27 mouse cellular contexts compared by ENCODE assay signal in the genomic region with DNA sequence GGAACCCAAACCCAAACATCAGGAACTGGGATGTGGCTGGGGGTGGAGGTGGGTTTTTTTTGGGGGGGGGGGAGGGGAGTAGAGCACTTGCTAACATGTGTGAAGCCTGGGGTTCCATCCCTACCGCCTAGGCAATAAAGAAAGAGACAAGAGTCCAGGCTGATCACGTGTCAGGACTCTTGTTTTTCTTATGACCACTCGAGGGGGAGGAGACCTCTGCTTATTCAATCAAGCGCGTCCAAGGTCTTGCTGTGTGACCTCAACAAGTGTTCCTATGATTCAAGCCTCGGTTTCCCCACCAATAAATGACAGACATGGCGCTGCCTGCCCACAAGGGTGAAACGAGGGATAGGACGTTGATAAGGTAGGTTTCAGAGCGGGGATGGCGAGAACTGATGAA. TPM values are rescaled to one million over a fixed set of nuclear protein-coding genes. Genes with fewer than 3 reads are reported as not detected.
DNase-seq lines count a peak whose midpoint lies in the region; ATAC-seq and TF ChIP-seq lines count a peak whose summit lies in the region.
"Had no signal": no experiment of that assay in that cellular context is flagged by ENCODE, and none has a peak within 500 bp of the region (broad histone marks: within the 10 kb centered on the region; RNA-seq: fewer than 3 reads in every experiment).

No protein-coding gene starts in this region.

- DNase-seq in kidney, adult 2 months, result peak; percentile 74
- peak; percentile 41 to 48 for DNase-seq in kidney, postnatal 25 days
- DNase-seq in kidney, postnatal 4 days, result no peak
- DNase-seq in lung, postnatal 25 days (ENCODE audit: low spot score), result no peak
- no peak for DNase-seq in CH12.LX (ENCODE audit: extremely low read depth)
- DNase-seq: adrenal gland, adult 8-10 months; adrenal gland, postnatal 25 days; B cell, adult 2 months; cerebellum, adult 11-12 months; cerebellum, adult 8-10 months; cerebellum, postnatal 10 days; cerebellum, postnatal 36 days; embryo, embryonic 11 days; gastrocnemius, postnatal 25 days; heart, adult 18-20 months had no signal

- 34% methylated on average over 11 of the region's 11 CpGs for WGBS in kidney, adult 2 months
- 43% methylated on average over 11 of the region's 11 CpGs for WGBS in kidney, embryonic 15.5 days
- 31% methylated on average over 11 of the region's 11 CpGs for WGBS in lung, embryonic 15.5 days
- 56% methylated on average over 11 of the region's 11 CpGs for WGBS in heart, embryonic 11.5 days (ENCODE audit: insufficient replicate concordance)

- H3K4me1 ChIP-seq in kidney, adult 2 months (ENCODE audit: control insufficient read depth, insufficient read depth, low read length), result no peaks in the 10 kb centered on the region; the same call in 1 of the 2 replicates
- H3K4me1 ChIP-seq in kidney, embryonic 15.5 days, result peaks cover 19% of the 10 kb centered on the region
- H3K4me1 ChIP-seq in lung, embryonic 15.5 days, result peaks cover 7% of the 10 kb centered on the region; the same call in 1 of the 2 replicates
- H3K4me1 ChIP-seq in CH12.LX (ENCODE audit: control insufficient read depth in 1 of 2, insufficient read depth in 2 of 2), result peaks cover 14 to 22% of the 10 kb centered on the region in 2 experiments
- 0 out of 2 replicates have a peak, but pooled peaks cover 3% of the 10 kb centered on the region for H3K4me1 ChIP-seq in heart, embryonic 11.5 days (ENCODE audit: control insufficient read depth, insufficient read depth, low read length)

- in situ Hi-C loops in CH12.LX (cut with MboI; ENCODE audit: low pct_ligation_motif_present, low pct_unique_long_range_greater_than_20kb, low sequenced_read_pairs), result no loop called here

- H3K27ac ChIP-seq in kidney, adult 2 months (ENCODE audit: insufficient read depth, low read depth, low read length), result peak overlapping the region; percentile 8; the same call in 1 of the 2 replicates
- no peak overlapping the region for H3K27ac ChIP-seq in kidney, embryonic 15.5 days
- H3K27ac ChIP-seq in lung, embryonic 15.5 days, result no peak overlapping the region
- no peak overlapping the region for H3K27ac ChIP-seq in CH12.LX (ENCODE audit: insufficient read depth, low read depth)
- H3K27ac ChIP-seq in heart, embryonic 11.5 days (ENCODE audit: low read depth, low read length), result no peak overlapping the region
- H3K27ac ChIP-seq: embryonic facial prominence, embryonic 10.5 days; embryonic facial prominence, embryonic 13.5 days; forebrain, embryonic 12.5 days; forebrain, embryonic 15.5 days; heart, embryonic 10.5 days; hindbrain, embryonic 12.5 days; hindbrain, embryonic 15.5 days had no signal

- no peaks in the 10 kb centered on the region for H3K9me3 ChIP-seq in kidney, embryonic 15.5 days (replicated peaks)
- no peaks in the 10 kb centered on the region for H3K9me3 ChIP-seq in lung, embryonic 15.5 days
- peaks cover 4% of the 10 kb centered on the region for H3K9me3 ChIP-seq in CH12.LX (replicated peaks; ENCODE audit: low read length)
- no peaks in the 10 kb centered on the region for H3K9me3 ChIP-seq in heart, embryonic 11.5 days (replicated peaks; ENCODE audit: control insufficient read depth, low read length)
- H3K9me3 ChIP-seq: embryonic facial prominence, embryonic 10.5 days; embryonic facial prominence, embryonic 13.5 days; forebrain, embryonic 12.5 days; forebrain, embryonic 15.5 days; heart, embryonic 10.5 days; hindbrain, embryonic 12.5 days; hindbrain, embryonic 15.5 days had no signal

- no peak for TF ChIP-seq RAD21 in CH12.LX (IDR thresholded peaks at IDR 0.05; ENCODE audit: low read depth, low read length)

- no peak for TF ChIP-seq EP300 in CH12.LX (IDR thresholded peaks at IDR 0.05; ENCODE audit: low read length)

- dilution Hi-C loops in CH12.LX (cut with MboI; ENCODE audit: extremely low pct_ligation_motif_present, extremely low pct_unique_long_range_greater_than_20kb, low sequenced_read_pairs), result no loop called here

- no peaks in the 10 kb centered on the region for H3K27me3 ChIP-seq in kidney, adult 2 months (replicated peaks; ENCODE audit: control insufficient read depth, insufficient read depth, low read length)
- no peaks in the 10 kb centered on the region for H3K27me3 ChIP-seq in kidney, embryonic 15.5 days
- H3K27me3 ChIP-seq in lung, embryonic 15.5 days, result no peaks in the 10 kb centered on the region
- peaks cover 24% of the 10 kb centered on the region for H3K27me3 ChIP-seq in CH12.LX (replicated peaks)
- H3K27me3 ChIP-seq in heart, embryonic 11.5 days (ENCODE audit: control insufficient read depth, insufficient read depth, low read length), result peaks cover 3% of the 10 kb centered on the region; the same call in 1 of the 2 replicates
- H3K27me3 ChIP-seq: embryonic facial prominence, embryonic 13.5 days; forebrain, embryonic 12.5 days; forebrain, embryonic 15.5 days; hindbrain, embryonic 12.5 days; hindbrain, embryonic 15.5 days had no signal

- no peaks in the 10 kb centered on the region for H3K36me3 ChIP-seq in kidney, adult 2 months (ENCODE audit: control insufficient read depth, insufficient read depth, low read length)
- no peaks in the 10 kb centered on the region for H3K36me3 ChIP-seq in kidney, embryonic 15.5 days
- H3K36me3 ChIP-seq in lung, embryonic 15.5 days, result no peaks in the 10 kb centered on the region
- H3K36me3 ChIP-seq in CH12.LX (replicated peaks in 1 of 2; ENCODE audit: control insufficient read depth in 1 of 2, insufficient read depth in 1 of 2, low read length in 1 of 2), result no peaks in the 10 kb centered on the region
- H3K36me3 ChIP-seq in heart, embryonic 11.5 days (ENCODE audit: control insufficient read depth, insufficient read depth, low read length), result no peaks in the 10 kb centered on the region
- H3K36me3 ChIP-seq: embryonic facial prominence, embryonic 10.5 days; embryonic facial prominence, embryonic 13.5 days; forebrain, embryonic 12.5 days; forebrain, embryonic 15.5 days; heart, embryonic 10.5 days; hindbrain, embryonic 12.5 days; hindbrain, embryonic 15.5 days had no signal

- H3K9ac ChIP-seq in kidney, embryonic 15.5 days, result no peak overlapping the region
- no peak overlapping the region for H3K9ac ChIP-seq in lung, embryonic 15.5 days
- no peak overlapping the region for H3K9ac ChIP-seq in CH12.LX (ENCODE audit: insufficient read depth, low read depth)
- H3K9ac ChIP-seq in heart, embryonic 11.5 days (ENCODE audit: low read depth, low read length), result no peak overlapping the region
- H3K9ac ChIP-seq: embryonic facial prominence, embryonic 13.5 days; forebrain, embryonic 12.5 days; forebrain, embryonic 15.5 days; hindbrain, embryonic 12.5 days; hindbrain, embryonic 15.5 days had no signal

- no peak for TF ChIP-seq POLR2A in kidney, adult 2 months (IDR thresholded peaks at IDR 0.05; ENCODE audit: low read depth, low read length)
- no peak for TF ChIP-seq POLR2A in CH12.LX (IDR thresholded peaks at IDR 0.05; ENCODE audit: low read depth, low read length)

- no peaks in the 10 kb centered on the region for H3K79me2 ChIP-seq in CH12.LX (replicated peaks; ENCODE audit: control insufficient read depth, extremely low read depth, insufficient read depth, poor library complexity, severe bottlenecking)

- no peak for TF ChIP-seq CTCF in kidney, adult 2 months (conservative IDR thresholded peaks at IDR 0.05; ENCODE audit: insufficient read depth, insufficient read length, low read depth, low read length)
- TF ChIP-seq CTCF in CH12.LX (conservative IDR thresholded peaks at IDR 0.05 in 1 of 2, IDR thresholded peaks at IDR 0.05 in 1 of 2; ENCODE audit: low read depth in 2 of 2, low read length in 2 of 2), result no peak

- ATAC-seq in kidney, embryonic 15.5 days (replicated peaks; ENCODE audit: low FRiP score), result no peak
- no peak for ATAC-seq in lung, embryonic 15.5 days (ENCODE audit: borderline replicate concordance, extremely low read depth, low FRiP score, low TSS enrichment)
- no peak for ATAC-seq in heart, embryonic 11.5 days (replicated peaks; ENCODE audit: insufficient number of reproducible peaks, low FRiP score, low TSS enrichment)
- ATAC-seq: activated CD4-positive, CD25-positive, alpha-beta regulatory T cell, adult 4 months; forebrain, embryonic 15.5 days had no signal

- H3K4me3 ChIP-seq in kidney, adult 2 months (ENCODE audit: insufficient read depth, low read depth, low read length), result no peak overlapping the region
- no peak overlapping the region for H3K4me3 ChIP-seq in kidney, embryonic 15.5 days (replicated peaks)
- no peak overlapping the region for H3K4me3 ChIP-seq in lung, embryonic 15.5 days
- H3K4me3 ChIP-seq in CH12.LX (replicated peaks in 1 of 3; ENCODE audit: low read depth in 2 of 3, low read length in 2 of 3, poor library complexity in 1 of 3), result peak overlapping the region in 1 of 3 experiments; percentile 1
- no peak overlapping the region for H3K4me3 ChIP-seq in heart, embryonic 11.5 days (ENCODE audit: low read depth, low read length)
- H3K4me3 ChIP-seq: embryonic facial prominence, embryonic 10.5 days; embryonic facial prominence, embryonic 13.5 days; erythroblast, embryonic 14.5 days; forebrain, embryonic 12.5 days; forebrain, embryonic 15.5 days; heart, embryonic 10.5 days; hindbrain, embryonic 12.5 days; hindbrain, embryonic 15.5 days had no signal

- H3K4me2 ChIP-seq in kidney, embryonic 15.5 days, result no peak overlapping the region
- H3K4me2 ChIP-seq in lung, embryonic 15.5 days, result peak overlapping the region; percentile 1; the same call in 1 of the 2 replicates
- H3K4me2 ChIP-seq in CH12.LX (ENCODE audit: insufficient read depth, low read depth, poor library complexity, severe bottlenecking), result peak overlapping the region; percentile 69; the same call in 1 of the 2 replicates
- no peak overlapping the region for H3K4me2 ChIP-seq in heart, embryonic 11.5 days
- H3K4me2 ChIP-seq: embryonic facial prominence, embryonic 13.5 days; forebrain, embryonic 12.5 days; forebrain, embryonic 15.5 days; hindbrain, embryonic 12.5 days; hindbrain, embryonic 15.5 days had no signal

TF ChIP-seq in CH12.LX, 34 proteins besides CTCF, POLR2A, EP300 and RAD21:
- TF ChIP-seq JUND (conservative IDR thresholded peaks at IDR 0.05; ENCODE audit: low read depth, low read length) (no peak), MAX (IDR thresholded peaks at IDR 0.05; ENCODE audit: low read length) (0 out of 2 replicates have a peak, but pooled peaks have one; percentile 22), USF1 (IDR thresholded peaks at IDR 0.05; ENCODE audit: low read depth, low read length) (peak; percentile 32; the same call in 1 of the 2 replicates), MAFK (IDR thresholded peaks at IDR 0.05; ENCODE audit: insufficient replicate concordance, low read length) (no peak), USF2 (conservative IDR thresholded peaks at IDR 0.05; ENCODE audit: low read depth, low read length) (peak; percentile 28; the same call in 1 of the 2 replicates), BHLHE40 (IDR thresholded peaks at IDR 0.05; ENCODE audit: low read depth, low read length) (peak; percentile 56)

RNA-seq across cellular contexts. Expression of a gene that starts 23.3 kb away (rescaled TPM):
- 58.7 and 60.9 TPM in 2 replicates for polyA plus RNA-seq in kidney, adult 2 months (2012; rRNA removed)
- polyA plus RNA-seq in kidney, embryonic 15.5 days (2015; fragmentation: Nextera tagmentation; extraction: Ambion mirVana), result 9.5 and 10.2 TPM in 2 replicates
- polyA plus RNA-seq in lung, embryonic 15.5 days (2015; fragmentation: Nextera tagmentation; extraction: Ambion mirVana), result 6.8 and 7.6 TPM in 2 replicates
- total RNA-seq in CH12.LX (2012; rRNA removed) (8.1 and 9.0 TPM in 2 replicates), CH12.LX (2014; rRNA removed) (4.1 and 5.1 TPM in 2 replicates)
- polyA plus RNA-seq in CH12.LX (2012; ENCODE audit: insufficient read length, low read depth), result 7.7 and 9.0 TPM in 2 replicates
- 6.3 and 6.7 TPM in 2 replicates for polyA plus RNA-seq in heart, embryonic 11.5 days (2014; fragmentation: Nextera tagmentation; extraction: Ambion mirVana)

Comparison
In these comparisons a context has a peak if more than half of its experiments do, and no peak if none do; other contexts are left out.
1. DNase-seq: peak in kidney, adult 2 months (single experiment) and kidney, postnatal 25 days (2 of 2); none in kidney, postnatal 4 days (0 of 2), lung, postnatal 25 days (single experiment) and CH12.LX (single experiment).
2. H3K4me2 ChIP-seq: peak in lung, embryonic 15.5 days (single experiment) and CH12.LX (single experiment); none in kidney, embryonic 15.5 days (single experiment) and heart, embryonic 11.5 days (single experiment).